Mouse (Mus musculus): ENCODE results near the gene Chst11.

GRCm38 (mm10) chr10:83228626-83229025 lies 243.3 kb downstream of the Chst11 start:
- no peak for TF ChIP-seq EP300 (IDR thresholded peaks at IDR 0.05; ENCODE audit: insufficient read depth, low read depth, low read length)
- TF ChIP-seq POLR2A (IDR thresholded peaks at IDR 0.05; ENCODE audit: insufficient read depth, low read length), result no peak
- TF ChIP-seq CTCF (IDR thresholded peaks at IDR 0.05; ENCODE audit: low read depth, low read length), result no peak

Measured in ES-Bruce4 (cell line).